Mouse (Mus musculus) thymus, adult 2 months (tissue): ENCODE measurements around the gene Gm8439. TPM values are rescaled to one million over a fixed set of nuclear protein-coding genes. Genes with fewer than 3 reads are reported as not detected.

ENCODE experiments used
- DNase-seq: peaks from one replicate; pipeline ENCODE4 v3.0.0; 2021
- H3K27ac ChIP-seq: fragments of 200-500 bp; 2 replicates; pipeline ENCODE4 v1.5.1; 2012; ENCODE audit warnings: low read length, control low read depth; ENCODE audit not compliant: control insufficient read depth, insufficient read depth
- H3K27me3 ChIP-seq: fragments of 200-500 bp; 2 replicates; pipeline ENCODE4 v1.6.1; 2012; ENCODE audit warnings: mild to moderate bottlenecking, low read length, moderate library complexity, mixed read lengths; ENCODE audit not compliant: control insufficient read depth, insufficient read depth
- H3K36me3 ChIP-seq: fragments of 200-500 bp; 2 replicates; pipeline ENCODE4 v1.6.1; 2012; ENCODE audit warnings: mild to moderate bottlenecking, low read length, moderate library complexity; ENCODE audit not compliant: control insufficient read depth, insufficient read depth
- H3K4me1 ChIP-seq: fragments of 200-500 bp; replicated peaks from 2 replicates; pipeline ENCODE4 v1.6.1; 2012; ENCODE audit warnings: low read length; ENCODE audit not compliant: control insufficient read depth, insufficient read depth
- H3K4me3 ChIP-seq: fragments of 200-500 bp; 2 replicates; pipeline ENCODE4 v1.5.1; 2012; ENCODE audit warnings: mild to moderate bottlenecking, low read length, control low read depth, moderate library complexity; ENCODE audit not compliant: control insufficient read depth, insufficient read depth
- CTCF ChIP-seq: fragments of 200-500 bp; IDR thresholded peaks from 2 replicates; pipeline ENCODE4 v1.5.1; 2012; ENCODE audit warnings: mild to moderate bottlenecking, control low read depth, low read length, moderate library complexity, borderline replicate concordance; ENCODE audit not compliant: control insufficient read depth, poor library complexity, insufficient read depth; ENCODE audit errors: extremely low read depth
- POLR2A ChIP-seq: fragments of 200-500 bp; IDR thresholded peaks from 2 replicates; pipeline ENCODE4 v1.6.1; 2012; ENCODE audit warnings: mild to moderate bottlenecking, low read length, control low read depth, moderate library complexity; ENCODE audit not compliant: control insufficient read depth, poor library complexity, insufficient read depth; ENCODE audit errors: extremely low read depth
- WGBS: fragments of 180-500 bp; shearing (Covaris S2); methylation state at CpG from one replicate; pipeline ENCODE4 v1.1.7; 2018; 5-methylcytosine and 5-hydroxymethylcytosine counted together
- polyA plus RNA-seq: library from polyadenylated mRNA; depleted of rRNA; stranded (reverse); fragments of >200 nt; gene quantifications from 2 replicates; pipeline ENCODE4 v1.2.3, GENCODE M21; 2012

Gm8439 gene
- polyA plus RNA-seq, 1 experiment = not detected

DNA sequence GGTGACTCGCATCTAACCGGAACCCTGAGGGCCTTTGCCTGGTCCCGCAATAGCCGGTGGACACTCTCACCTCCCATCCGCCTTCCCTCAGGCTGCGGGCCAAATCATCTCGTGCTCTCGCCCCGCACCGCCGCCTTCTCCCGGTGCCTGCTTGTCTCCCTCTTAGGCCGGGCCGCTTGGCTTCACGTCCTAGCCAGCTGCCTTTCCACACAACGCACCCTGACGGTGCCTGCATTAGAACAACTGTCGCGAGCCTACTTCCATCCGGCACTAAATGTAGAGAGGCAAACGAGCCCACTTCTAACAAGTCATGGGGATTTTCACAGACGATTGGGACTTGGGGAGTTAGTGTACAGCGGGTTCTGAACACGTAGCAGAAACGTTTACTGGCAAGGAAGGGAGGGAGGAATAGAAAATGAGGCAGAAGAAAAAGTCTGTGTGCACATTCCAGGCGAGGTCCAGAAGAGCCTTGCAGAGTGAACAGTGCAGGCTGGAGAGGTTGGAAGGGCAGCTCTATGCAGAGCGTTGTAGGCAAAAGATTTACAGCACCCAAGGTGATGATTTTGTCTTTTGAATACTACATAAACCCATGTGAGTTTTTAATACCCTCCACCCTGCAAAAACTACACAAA is 18.0 kb upstream of the Gm8439 start:
- Histone ChIP-seq H3K4me1 (peaks cover 12% of the 10 kb centered on the region), H3K4me3 (peak overlapping the region; percentile 78), H3K36me3 (no peaks in the 10 kb centered on the region), H3K27ac (peak overlapping the region; percentile 9; the same call in 1 of the 2 replicates), H3K27me3 (no peaks in the 10 kb centered on the region)
- 2% methylated on average over 27 of the region's 27 CpGs for WGBS
- DNase-seq = no peak
- no peak for TF ChIP-seq POLR2A
- TF ChIP-seq CTCF = no peak

DNA sequence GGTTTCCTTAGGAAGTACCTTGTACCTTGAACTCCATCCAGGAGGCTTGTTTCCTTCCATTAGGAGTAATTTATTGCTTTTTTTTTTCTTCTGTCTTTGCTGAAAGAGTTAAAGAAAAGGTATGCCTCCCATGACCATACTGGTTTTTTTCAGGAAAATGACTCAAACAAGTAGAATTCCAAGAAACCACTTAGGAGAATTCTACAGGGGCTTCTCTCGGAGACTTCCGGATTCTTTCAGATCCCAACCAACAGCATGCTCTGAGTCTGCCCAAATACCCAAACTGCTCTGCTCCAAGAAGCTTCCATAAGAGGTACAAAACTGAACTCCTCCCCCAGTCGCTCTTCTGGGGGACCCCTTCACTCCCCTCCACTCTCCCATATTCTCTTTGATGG is 17.5 kb upstream of the Gm8439 start:
- H3K36me3 ChIP-seq = no peaks in the 10 kb centered on the region
- H3K27ac ChIP-seq = no peak overlapping the region
- no peaks in the 10 kb centered on the region for H3K27me3 ChIP-seq
- H3K4me1 ChIP-seq = peaks cover 12% of the 10 kb centered on the region
- no peak for DNase-seq
- H3K4me3 ChIP-seq = no peak overlapping the region
- TF ChIP-seq POLR2A (no peak), CTCF (no peak)
- 86% methylated on average over 3 of the region's 3 CpGs for WGBS

DNA sequence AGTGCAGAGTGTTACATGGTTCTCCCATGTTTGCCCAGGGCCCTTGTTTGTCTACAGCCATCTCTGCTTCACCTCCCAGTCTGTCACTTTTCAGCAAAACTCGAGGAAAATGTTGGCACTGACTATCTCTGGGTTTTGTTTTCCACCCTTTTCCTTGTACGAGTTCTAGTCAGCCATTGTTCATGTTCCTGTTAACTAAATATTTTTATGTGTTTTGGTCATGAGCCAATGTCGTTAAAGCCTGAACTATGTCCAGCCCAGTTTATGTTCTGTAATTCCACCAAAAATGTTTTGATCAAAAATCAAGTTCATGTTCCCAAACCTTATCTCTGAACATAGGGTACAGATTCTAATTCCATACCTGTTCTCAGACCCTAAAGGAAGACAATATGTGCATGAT is 16.9 kb upstream of the Gm8439 start:
- Histone ChIP-seq H3K4me1 (peaks cover 12% of the 10 kb centered on the region), H3K27me3 (no peaks in the 10 kb centered on the region), H3K27ac (no peak overlapping the region), H3K36me3 (no peaks in the 10 kb centered on the region), H3K4me3 (no peak overlapping the region)
- TF ChIP-seq POLR2A = no peak
- no peak for TF ChIP-seq CTCF
- WGBS = 88% methylated on average over 3 of the region's 3 CpGs
- no peak for DNase-seq

DNA sequence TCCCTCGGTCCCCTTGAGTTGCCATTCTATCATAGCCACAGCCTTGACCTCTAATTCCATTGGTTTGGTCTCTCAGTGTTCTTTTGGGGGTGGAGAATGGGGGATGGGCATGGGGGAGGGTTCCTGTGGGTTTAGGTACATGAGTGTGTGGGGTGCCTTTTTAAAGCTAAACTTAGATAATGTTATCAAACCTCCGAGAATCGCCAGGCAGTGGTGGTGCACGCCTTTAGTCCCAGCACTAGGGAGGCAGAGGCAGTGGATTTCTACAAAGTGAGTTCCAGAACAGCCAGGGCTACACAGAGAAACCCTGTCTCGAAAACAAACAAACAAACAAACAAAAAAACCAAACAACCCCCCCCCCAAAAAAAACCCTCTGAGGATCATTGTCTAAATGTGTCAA is 7.7 kb upstream of the Gm8439 start:
- Histone ChIP-seq H3K4me1 (no peaks in the 10 kb centered on the region), H3K4me3 (no peak overlapping the region), H3K27me3 (no peaks in the 10 kb centered on the region), H3K36me3 (no peaks in the 10 kb centered on the region), H3K27ac (no peak overlapping the region)
- no peak for DNase-seq
- 77% methylated on average over 5 of the region's 5 CpGs for WGBS
- TF ChIP-seq CTCF (no peak), POLR2A (no peak)

DNA sequence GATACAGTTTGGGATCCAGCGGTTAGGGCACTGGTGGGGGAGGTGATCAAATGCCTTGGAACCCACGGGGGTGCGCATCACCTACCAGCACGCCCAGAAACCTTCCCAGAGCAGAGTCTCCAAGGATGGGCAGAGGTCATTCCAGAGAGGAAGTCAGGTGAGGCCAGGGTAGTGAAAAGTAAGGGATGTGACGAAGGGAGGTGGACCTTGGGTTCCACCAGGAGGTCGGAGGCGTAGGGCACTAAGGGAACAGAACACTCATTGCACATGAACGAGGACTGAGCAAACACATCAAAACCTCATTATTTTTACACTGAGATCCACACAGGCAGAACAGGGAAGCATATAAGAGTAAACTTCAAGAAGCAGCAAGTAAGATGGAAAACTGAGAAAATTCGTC is 6.8 kb upstream of the Gm8439 start:
- TF ChIP-seq POLR2A (no peak), CTCF (no peak)
- WGBS = 88% methylated on average over 9 of the region's 9 CpGs

DNA sequence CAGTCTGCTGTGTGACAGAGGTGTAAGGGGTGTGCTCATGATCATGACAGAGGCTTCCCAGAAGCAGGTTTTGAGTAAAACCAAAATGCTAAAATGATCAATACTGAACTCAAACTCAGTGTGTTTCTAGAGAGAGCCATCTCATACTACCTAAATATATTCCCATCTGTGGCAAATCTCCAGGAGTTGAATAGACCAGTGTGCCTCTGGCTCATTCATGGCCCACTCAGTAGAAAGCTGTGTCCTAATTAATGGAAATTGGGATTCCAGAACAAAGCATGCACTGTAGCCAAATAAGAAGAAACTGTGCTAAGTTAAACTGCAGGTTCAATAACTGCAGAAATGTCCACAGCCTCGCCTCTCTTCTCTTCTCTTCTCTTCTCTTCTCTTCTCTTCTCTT is 1.6 kb upstream of the Gm8439 start:
- no peak for DNase-seq
- 71% methylated on average over 1 of the region's 1 CpGs for WGBS
- Histone ChIP-seq H3K36me3 (no peaks in the 10 kb centered on the region), H3K27ac (no peak overlapping the region), H3K27me3 (no peaks in the 10 kb centered on the region; the same call in 1 of the 2 replicates), H3K4me3 (no peak overlapping the region), H3K4me1 (peaks cover 3% of the 10 kb centered on the region)
- TF ChIP-seq POLR2A (no peak), CTCF (no peak)

More for the DNA sequence above, 6.8 kb upstream of the Gm8439 start:
- Histone ChIP-seq H3K4me1 (no peaks in the 10 kb centered on the region), H3K27me3 (no peaks in the 10 kb centered on the region), H3K27ac (no peak overlapping the region), H3K4me3 (no peak overlapping the region), H3K36me3 (no peaks in the 10 kb centered on the region)
- no peak for DNase-seq

DNA sequence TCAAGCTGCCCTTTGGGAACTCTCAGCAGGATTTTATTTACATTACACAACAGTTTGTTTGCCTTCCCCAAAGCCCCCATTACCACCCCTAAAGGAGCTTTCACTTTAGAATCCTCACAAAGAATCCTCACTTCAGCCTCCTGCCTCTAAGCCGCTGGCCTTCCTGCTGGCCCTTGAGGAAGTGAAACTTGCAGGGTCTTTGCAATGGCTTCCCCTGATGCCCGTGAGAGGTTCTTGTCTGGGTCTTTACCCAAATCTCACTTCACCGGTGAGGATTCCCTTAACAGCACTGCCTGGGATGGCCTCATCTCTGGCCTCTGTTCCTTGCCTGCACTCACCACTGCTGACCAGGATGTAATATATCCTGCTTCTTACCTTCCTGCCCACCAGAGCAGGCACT is 525 bp downstream of the Gm8439 start:
- no peaks in the 10 kb centered on the region for H3K36me3 ChIP-seq
- H3K4me3 ChIP-seq = no peak overlapping the region
- WGBS = 16% methylated on average over 3 of the region's 3 CpGs
- TF ChIP-seq CTCF (no peak), POLR2A (no peak)
- H3K4me1 ChIP-seq = peaks cover 3% of the 10 kb centered on the region
- H3K27ac ChIP-seq = no peak overlapping the region
- no peaks in the 10 kb centered on the region; the same call in 1 of the 2 replicates for H3K27me3 ChIP-seq
- DNase-seq = no peak
